Comparison of ENCODE assay signal across 7 mouse cellular contexts in genomic region chr12:82616486-82616812, GRCm38 (mm10). TPM values are rescaled to one million over a fixed set of nuclear protein-coding genes. Genes with fewer than 3 reads are reported as not detected.
DNase-seq lines count a peak whose midpoint lies in the region; ATAC-seq and TF ChIP-seq lines count a peak whose summit lies in the region.

No protein-coding gene starts in this region.

- H3K9ac ChIP-seq in lung, postnatal 0 days (replicated peaks; ENCODE audit: low read depth) = no peak overlapping the region
- peak overlapping the region; percentile 73 for H3K9ac ChIP-seq in forebrain, embryonic 16.5 days (replicated peaks; ENCODE audit: low read depth, low read length)
- H3K9ac ChIP-seq in limb, embryonic 11.5 days (ENCODE audit: low read length) = no peak overlapping the region

- no peak for ATAC-seq in lung, postnatal 0 days
- ATAC-seq in forebrain, embryonic 16.5 days = no peak; the same call in 1 of the 2 replicates
- ATAC-seq in limb, embryonic 11.5 days (ENCODE audit: insufficient number of reproducible peaks, low FRiP score, low TSS enrichment, low read depth) = no peak

- no peak for TF ChIP-seq EP300 in lung, postnatal 0 days (IDR thresholded peaks at IDR 0.05)

- TF ChIP-seq CTCF in lung, postnatal 0 days (IDR thresholded peaks at IDR 0.05) = no peak

- intact Hi-C loops in gastrocnemius, postnatal 36 days (cut with DNase I) = no loop called here
- intact Hi-C loops in gastrocnemius, postnatal 14 days (cut with DNase I; ENCODE audit: low total_unique reads) = no loop called here

- peaks cover 18% of the 10 kb centered on the region; the same call in 1 of the 2 replicates for H3K27me3 ChIP-seq in lung, postnatal 0 days (replicated peaks; ENCODE audit: insufficient read depth, low read length)
- H3K27me3 ChIP-seq in forebrain, embryonic 16.5 days (replicated peaks; ENCODE audit: control insufficient read depth, insufficient read depth, low read length) = peaks cover 7% of the 10 kb centered on the region; the same call in 1 of the 2 replicates
- H3K27me3 ChIP-seq in limb, embryonic 11.5 days (ENCODE audit: control insufficient read depth, insufficient read depth, low read length) = peaks cover 43% of the 10 kb centered on the region

- H3K36me3 ChIP-seq in lung, postnatal 0 days (ENCODE audit: insufficient read depth, low read length) = no peaks in the 10 kb centered on the region
- H3K36me3 ChIP-seq in forebrain, embryonic 16.5 days (ENCODE audit: control insufficient read depth, insufficient read depth) = no peaks in the 10 kb centered on the region
- H3K36me3 ChIP-seq in limb, embryonic 11.5 days (ENCODE audit: control insufficient read depth, insufficient read depth, low read length) = no peaks in the 10 kb centered on the region

- peak overlapping the region; percentile 43 for H3K4me3 ChIP-seq in lung, postnatal 0 days (ENCODE audit: low read depth, low read length)
- peak overlapping the region; percentile 69 for H3K4me3 ChIP-seq in forebrain, embryonic 16.5 days (replicated peaks; ENCODE audit: low read length)
- peak overlapping the region; percentile 49 for H3K4me3 ChIP-seq in limb, embryonic 11.5 days (ENCODE audit: low read depth, low read length)

- H3K27ac ChIP-seq in lung, postnatal 0 days (ENCODE audit: low read length) = no peak overlapping the region
- no peak overlapping the region for H3K27ac ChIP-seq in forebrain, embryonic 16.5 days (ENCODE audit: low read length)
- H3K27ac ChIP-seq in limb, embryonic 11.5 days (replicated peaks; ENCODE audit: low read depth, low read length) = no peak overlapping the region

- peak overlapping the region; percentile 91 for H3K4me2 ChIP-seq in lung, postnatal 0 days (replicated peaks; ENCODE audit: low read depth, low read length)
- H3K4me2 ChIP-seq in forebrain, embryonic 16.5 days (ENCODE audit: low read length) = peak overlapping the region; percentile 90
- peak overlapping the region; percentile 95 for H3K4me2 ChIP-seq in limb, embryonic 11.5 days (ENCODE audit: low read depth, severe bottlenecking)

- WGBS in lung, postnatal 0 days = 2% methylated on average over 19 of the region's 19 CpGs
- 2% methylated on average over 19 of the region's 19 CpGs for WGBS in forebrain, embryonic 16.5 days
- WGBS in limb, embryonic 11.5 days = 4% methylated on average over 19 of the region's 19 CpGs

- no peak for DNase-seq in lung, postnatal 0 days (ENCODE audit: low spot score)
- DNase-seq in lung, postnatal 4 days = no peak
- no peak for DNase-seq in limb, embryonic 11.5 days (ENCODE audit: low spot score)
- peak; percentile 38 to 50 for DNase-seq in right cerebral cortex, postnatal 10 days (ENCODE audit: low spot score in 2 of 2)
- no peak for DNase-seq in gastrocnemius, postnatal 36 days
- DNase-seq in gastrocnemius, postnatal 14 days = no peak

- H3K9me3 ChIP-seq in lung, postnatal 0 days (ENCODE audit: low read length) = no peaks in the 10 kb centered on the region
- H3K9me3 ChIP-seq in forebrain, embryonic 16.5 days (ENCODE audit: control insufficient read depth, low read length) = no peaks in the 10 kb centered on the region
- no peaks in the 10 kb centered on the region for H3K9me3 ChIP-seq in limb, embryonic 11.5 days (ENCODE audit: control insufficient read depth, low read length)

- peaks cover 7% of the 10 kb centered on the region; the same call in 1 of the 2 replicates for H3K4me1 ChIP-seq in lung, postnatal 0 days (ENCODE audit: insufficient read depth, low read depth, low read length)
- H3K4me1 ChIP-seq in forebrain, embryonic 16.5 days (replicated peaks; ENCODE audit: control insufficient read depth, insufficient read depth, low read length) = peaks cover 7% of the 10 kb centered on the region
- no peaks in the 10 kb centered on the region for H3K4me1 ChIP-seq in limb, embryonic 11.5 days (ENCODE audit: control insufficient read depth, insufficient read depth, low read length)

RNA-seq across cellular contexts. Expression of gene Rgs6, which starts 28.4 kb away (rescaled TPM):
- 2.6 and 4.8 TPM in 2 replicates for polyA plus RNA-seq in lung, postnatal 0 days (2015; fragmentation: Nextera tagmentation; extraction: Ambion mirVana)
- 14.2 and 16.7 TPM in 2 replicates for polyA plus RNA-seq in forebrain, embryonic 16.5 days (2015; fragmentation: Nextera tagmentation; extraction: Ambion mirVana)
- polyA plus RNA-seq in limb, embryonic 11.5 days (2014; fragmentation: Nextera tagmentation; extraction: Ambion mirVana) = 0.25 and 0.41 TPM in 2 replicates
- under 1 TPM; 0.44 to 0.48 TPM for total RNA-seq in gastrocnemius, postnatal 36 days (2021)
- total RNA-seq in gastrocnemius, postnatal 14 days (2021) = 1 to 10 TPM; 1.6 to 2.6 TPM

Comparison
In these comparisons a context has a peak if more than half of its experiments do, and no peak if none do; other contexts are left out.
1. DNase-seq: peak in right cerebral cortex, postnatal 10 days (2 of 2); none in lung, postnatal 0 days (single experiment), lung, postnatal 4 days (0 of 2), limb, embryonic 11.5 days (single experiment), gastrocnemius, postnatal 36 days (0 of 2) and gastrocnemius, postnatal 14 days (single experiment).
2. Peak in every context shown above with its lines, with median percentiles within 50 percentile points of each other: H3K4me2 ChIP-seq and H3K4me3 ChIP-seq.